Mouse (Mus musculus): ENCODE measurements around the gene Twf2.

GRCm38 (mm10) chr9:106258412-106258811 lies 55.5 kb downstream of the Twf2 start:
- TF ChIP-seq EP300 (IDR thresholded peaks at IDR 0.05; ENCODE audit: low read depth in 1 of 2, low read length in 2 of 2), result no peak
- no peak for TF ChIP-seq POLR2A (IDR thresholded peaks at IDR 0.05; ENCODE audit: control insufficient read depth in 1 of 2, insufficient read depth in 1 of 2, low read depth in 1 of 2, low read length in 2 of 2, poor library complexity in 1 of 2)
- TF ChIP-seq E2F4 (IDR thresholded peaks at IDR 0.05; ENCODE audit: borderline replicate concordance, low read depth, low read length), result no peak
- no peak for TF ChIP-seq ELF1 (IDR thresholded peaks at IDR 0.05; ENCODE audit: low read depth, low read length)
- TF ChIP-seq CTCF (IDR thresholded peaks at IDR 0.05 in 2 of 3, conservative IDR thresholded peaks at IDR 0.05 in 1 of 3; ENCODE audit: control insufficient read depth in 1 of 3, insufficient read depth in 1 of 3, low read depth in 2 of 3, low read length in 3 of 3, poor library complexity in 1 of 3, severe bottlenecking in 1 of 3), result no peak

Data from MEL (cell line).